Mouse (Mus musculus): Measurements from ENCODE around the gene Psg18. TPM values are rescaled to one million over a fixed set of nuclear protein-coding genes. Genes with fewer than 3 reads are reported as not detected.
"Not testable (repeated sequence)": the region's sequence is repeated elsewhere in the genome, so short reads cannot be mapped to it uniquely, and the experiment has no call there.

The Psg18 gene
- not detected in 2 replicates for polyA plus RNA-seq (2012; rRNA removed)

DNA sequence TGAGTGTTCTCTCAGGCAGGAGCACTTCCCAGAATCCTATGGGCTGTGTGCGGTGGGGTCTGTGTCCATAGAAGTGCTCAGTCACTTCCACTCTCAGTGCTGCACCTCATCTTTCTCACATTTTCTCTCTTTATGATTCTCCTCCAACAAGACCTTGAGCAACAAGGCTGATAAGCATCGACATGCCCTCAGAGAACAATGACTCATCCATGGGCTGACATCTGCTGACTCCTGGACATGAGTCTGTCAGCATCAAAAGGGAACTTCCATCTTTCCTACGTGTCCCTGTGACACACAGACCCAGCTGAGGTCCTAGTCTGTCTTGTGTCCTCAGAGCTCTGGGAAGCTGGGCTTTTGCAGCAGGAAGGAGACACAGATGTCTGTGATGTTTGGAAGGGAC is at the start of gene Psg18:
TSS of gene Psg18 (minus strand) at position 101 of the 400 bp plus-strand sequence.
- H3K4me3 ChIP-seq (ENCODE audit: extremely low read depth, insufficient read depth, insufficient read length); H3K36me3 ChIP-seq (ENCODE audit: control insufficient read depth, insufficient read depth, low read length); H3K27ac ChIP-seq (ENCODE audit: insufficient read depth, low read length); H3K27me3 ChIP-seq (ENCODE audit: control insufficient read depth, insufficient read depth, low read length); H3K4me1 ChIP-seq (ENCODE audit: control insufficient read depth, insufficient read depth, insufficient read length); DNase-seq (ENCODE audit: low read depth in 1 of 2, low spot score in 2 of 2): not testable (repeated sequence)
- 71% methylated on average over 3 of the region's 3 CpGs for WGBS

DNA sequence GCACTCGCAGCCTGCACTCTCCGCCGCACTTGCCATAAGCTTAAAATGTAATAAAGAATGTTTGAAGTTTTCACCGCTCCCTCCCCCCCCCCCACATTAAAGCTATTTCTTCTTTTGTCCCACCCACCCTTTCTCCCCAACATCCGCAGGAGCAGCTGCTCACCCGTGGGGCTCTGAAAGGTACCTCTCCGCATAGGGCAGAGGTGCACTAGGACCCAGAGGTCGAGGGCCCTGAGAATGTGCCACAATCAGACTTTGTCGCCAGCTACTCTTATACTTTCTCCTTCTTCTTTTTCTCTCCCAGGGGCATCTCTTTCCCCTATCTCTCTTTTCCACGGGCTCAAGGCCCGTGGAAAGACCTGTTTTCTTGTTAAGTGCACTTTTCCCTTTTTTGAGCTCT is 48.6 kb upstream of the Psg18 start:
- H3K4me3 ChIP-seq (ENCODE audit: extremely low read depth, insufficient read depth, insufficient read length) = no peak overlapping the region
- DNase-seq (ENCODE audit: low read depth in 1 of 2, low spot score in 2 of 2) = no peak
- H3K36me3 ChIP-seq (ENCODE audit: control insufficient read depth, insufficient read depth, low read length) = no peaks in the 10 kb centered on the region
- H3K4me1 ChIP-seq (ENCODE audit: control insufficient read depth, insufficient read depth, insufficient read length) = no peaks in the 10 kb centered on the region
- H3K27ac ChIP-seq (ENCODE audit: insufficient read depth, low read length) = no peak overlapping the region
- H3K27me3 ChIP-seq (ENCODE audit: control insufficient read depth, insufficient read depth, low read length) = no peaks in the 10 kb centered on the region
- WGBS = 44% methylated on average over 11 of the region's 11 CpGs
- TF ChIP-seq POLR2A (IDR thresholded peaks at IDR 0.05; ENCODE audit: low read depth, low read length) = no peak
- no peak for TF ChIP-seq CTCF (IDR thresholded peaks at IDR 0.05; ENCODE audit: extremely low read depth, insufficient read depth, insufficient read length, insufficient replicate concordance)

DNA sequence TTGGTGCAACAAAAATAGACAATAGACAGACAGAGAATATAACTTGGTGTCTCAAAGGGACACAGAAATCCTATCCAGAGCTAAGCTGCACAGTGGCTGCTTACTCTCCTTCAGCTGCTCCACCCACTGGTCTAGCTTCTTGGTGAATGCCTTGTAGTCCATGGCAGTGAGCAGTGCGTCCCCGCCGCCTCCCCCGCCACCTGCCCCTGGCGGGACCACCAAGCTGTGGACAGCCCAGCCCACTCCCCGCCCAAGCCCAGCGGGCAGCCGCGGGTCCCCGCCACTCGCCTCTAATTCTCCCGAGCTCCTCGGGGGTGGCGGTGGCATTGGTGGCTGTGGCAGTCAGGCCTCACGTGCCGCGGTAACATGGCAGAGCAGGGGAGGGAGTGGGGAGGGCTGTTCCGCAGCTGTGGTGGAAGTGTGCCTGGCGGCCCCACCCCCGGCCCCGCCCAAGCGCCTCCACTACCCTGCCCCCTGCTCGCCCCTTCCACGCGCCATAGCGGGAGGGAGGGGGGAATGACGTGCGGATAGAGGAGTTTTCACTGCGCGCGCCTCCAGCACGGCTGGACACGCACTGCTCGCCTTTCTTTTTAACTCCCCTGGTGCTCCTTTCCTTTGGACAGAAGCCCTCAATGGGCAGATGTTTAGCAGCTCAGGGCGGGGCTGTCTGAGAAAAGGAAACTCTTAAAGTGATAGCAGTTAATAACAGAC is 47.9 kb upstream of the Psg18 start:
- Histone ChIP-seq H3K4me1 (ENCODE audit: control insufficient read depth, insufficient read depth, insufficient read length) (no peaks in the 10 kb centered on the region), H3K36me3 (ENCODE audit: control insufficient read depth, insufficient read depth, low read length) (no peaks in the 10 kb centered on the region), H3K27me3 (ENCODE audit: control insufficient read depth, insufficient read depth, low read length) (no peaks in the 10 kb centered on the region), H3K27ac (ENCODE audit: insufficient read depth, low read length) (no peak overlapping the region), H3K4me3 (ENCODE audit: extremely low read depth, insufficient read depth, insufficient read length) (no peak overlapping the region)
- 49% methylated on average over 34 of the region's 35 CpGs for WGBS
- TF ChIP-seq CTCF (IDR thresholded peaks at IDR 0.05; ENCODE audit: extremely low read depth, insufficient read depth, insufficient read length, insufficient replicate concordance) = no peak
- TF ChIP-seq POLR2A (IDR thresholded peaks at IDR 0.05; ENCODE audit: low read depth, low read length) = no peak
- no peak for DNase-seq (ENCODE audit: low read depth in 1 of 2, low spot score in 2 of 2)

GRCm38 (mm10) chr7:18391483-18391882 is 36.7 kb upstream of the Psg18 start:
- WGBS = 78% methylated on average over 4 of the region's 4 CpGs

GRCm38 (mm10) chr7:18378295-18378694 is 23.5 kb upstream of the Psg18 start:
- Histone ChIP-seq H3K4me1 (ENCODE audit: control insufficient read depth, insufficient read depth, insufficient read length) (no peaks in the 10 kb centered on the region), H3K4me3 (ENCODE audit: extremely low read depth, insufficient read depth, insufficient read length) (no peak overlapping the region), H3K27ac (ENCODE audit: insufficient read depth, low read length) (no peak overlapping the region), H3K27me3 (ENCODE audit: control insufficient read depth, insufficient read depth, low read length) (no peaks in the 10 kb centered on the region), H3K36me3 (ENCODE audit: control insufficient read depth, insufficient read depth, low read length) (no peaks in the 10 kb centered on the region)
- no peak for DNase-seq (ENCODE audit: low read depth in 1 of 2, low spot score in 2 of 2)
- TF ChIP-seq CTCF (IDR thresholded peaks at IDR 0.05; ENCODE audit: extremely low read depth, insufficient read depth, insufficient read length, insufficient replicate concordance) (no peak), POLR2A (IDR thresholded peaks at IDR 0.05; ENCODE audit: low read depth, low read length) (no peak)
- 54% methylated on average over 2 of the region's 2 CpGs for WGBS

More at GRCm38 (mm10) chr7:18391483-18391882, 36.7 kb upstream of the Psg18 start:
- DNase-seq (ENCODE audit: low read depth in 1 of 2, low spot score in 2 of 2); H3K36me3 ChIP-seq (ENCODE audit: control insufficient read depth, insufficient read depth, low read length); H3K27ac ChIP-seq (ENCODE audit: insufficient read depth, low read length); H3K4me3 ChIP-seq (ENCODE audit: extremely low read depth, insufficient read depth, insufficient read length); H3K4me1 ChIP-seq (ENCODE audit: control insufficient read depth, insufficient read depth, insufficient read length); H3K27me3 ChIP-seq (ENCODE audit: control insufficient read depth, insufficient read depth, low read length): not testable (repeated sequence)

GRCm38 (mm10) chr7:18335411-18335810 is 19.4 kb downstream of the Psg18 start:
- not testable (repeated sequence) for H3K27ac ChIP-seq (ENCODE audit: insufficient read depth, low read length); H3K4me3 ChIP-seq (ENCODE audit: extremely low read depth, insufficient read depth, insufficient read length); DNase-seq (ENCODE audit: low read depth in 1 of 2, low spot score in 2 of 2); H3K36me3 ChIP-seq (ENCODE audit: control insufficient read depth, insufficient read depth, low read length); H3K4me1 ChIP-seq (ENCODE audit: control insufficient read depth, insufficient read depth, insufficient read length); H3K27me3 ChIP-seq (ENCODE audit: control insufficient read depth, insufficient read depth, low read length)
- 74% methylated on average over 6 of the region's 6 CpGs for WGBS

Other genes with a start within 250 kb of the Psg18 start
- not detected in 2 replicates for gene Igfl3, start 178.5 kb downstream of the Psg18 start, polyA plus RNA-seq (2012; rRNA removed)
- gene Mill1, start 109.7 kb downstream of the Psg18 start, polyA plus RNA-seq (2012; rRNA removed) = not detected in 2 replicates
- gene Psg28, start 77.0 kb upstream of the Psg18 start, polyA plus RNA-seq (2012; rRNA removed) = not detected in 2 replicates
- gene Psg26, start 129.2 kb upstream of the Psg18 start, polyA plus RNA-seq (2012; rRNA removed) = not detected in 2 replicates
- not detected in 2 replicates for gene Psg25, start 177.3 kb upstream of the Psg18 start, polyA plus RNA-seq (2012; rRNA removed)
- not detected in 2 replicates for gene Psg27, start 212.3 kb upstream of the Psg18 start, polyA plus RNA-seq (2012; rRNA removed)

Data from spleen, adult 2 months (tissue).